Mouse (Mus musculus) megakaryocyte, embryonic 14.5 days (primary cell): ENCODE results near the gene Islr2.

ENCODE experiments used
- FLI1 ChIP-seq: IDR thresholded peaks from 2 replicates; pipeline ENCODE4 v1.6.1; 2012; ENCODE audit warnings: low read length, inconsistent platforms, mixed read lengths
- GATA1 ChIP-seq: IDR thresholded peaks from 3 replicates; pipeline ENCODE4 v1.6.1; 2012; ENCODE audit warnings: mixed read lengths, low read length, inconsistent platforms, borderline replicate concordance

GRCm38 (mm10) chr9:58165779-58166178 is 38.3 kb downstream of the Islr2 start:
- TF ChIP-seq GATA1: no peak
- TF ChIP-seq FLI1: no peak
